Mouse (Mus musculus) small intestine, adult 2 months (tissue): ENCODE measurements around the gene Ndufa13.

Source experiments
- CTCF ChIP-seq: fragments of 200-500 bp; IDR thresholded peaks from 2 replicates; pipeline ENCODE4 v1.5.1; 2012; ENCODE audit warnings: low read depth, mild to moderate bottlenecking, control low read depth, inconsistent platforms, low read length, moderate library complexity, mixed read lengths; ENCODE audit not compliant: insufficient replicate concordance, insufficient read length; ENCODE audit errors: extremely low read depth
- POLR2A ChIP-seq: fragments of 200-500 bp; IDR thresholded peaks from 2 replicates; pipeline ENCODE4 v1.6.1; 2012; ENCODE audit warnings: low read depth, mild to moderate bottlenecking, control low read depth, inconsistent platforms, low read length, moderate library complexity

GRCm38 (mm10) chr8:69884141-69884540, 18.2 kb downstream of the Ndufa13 start:
- no peak for TF ChIP-seq POLR2A
- TF ChIP-seq CTCF: no peak
